Mouse (Mus musculus) layer of hippocampus, adult 11-12 months (tissue): ENCODE results near the gene Nfia.

ENCODE experiments used
- DNase-seq: peaks from one replicate; pipeline ENCODE4 v3.0.0; 2022; ENCODE audit warnings: low spot score

Nfia gene

DNA sequence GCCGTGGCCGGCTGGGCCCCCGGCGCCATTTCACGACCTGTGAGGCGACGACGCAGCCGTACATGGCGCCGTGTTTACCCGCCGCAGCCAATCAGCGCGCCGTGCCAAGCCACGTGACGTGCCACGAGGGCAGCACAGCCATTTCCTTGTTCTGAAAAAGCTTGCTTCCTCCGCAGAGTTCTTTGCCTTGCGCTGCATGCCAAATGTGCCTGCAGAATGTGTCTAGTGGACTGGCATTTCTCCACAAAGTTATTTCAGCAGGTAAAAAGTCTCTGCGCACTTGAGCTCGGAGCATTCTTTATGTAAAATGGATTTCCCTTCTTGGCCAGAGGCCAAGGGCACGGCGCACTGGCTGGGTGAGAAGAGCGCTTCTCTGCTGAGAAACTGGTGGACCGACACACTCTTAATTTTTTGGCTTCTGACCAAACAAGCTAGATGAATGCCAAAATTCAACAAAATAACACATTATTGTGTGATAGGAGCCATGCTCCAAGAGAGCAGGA, 96.5 kb downstream of the Nfia start:
- peak; percentile 96 for DNase-seq

- peak; percentile 17 for DNase-seq
Measured at GRCm38 (mm10) chr4:97869451-97869850, 96.9 kb downstream of the Nfia start.

DNA sequence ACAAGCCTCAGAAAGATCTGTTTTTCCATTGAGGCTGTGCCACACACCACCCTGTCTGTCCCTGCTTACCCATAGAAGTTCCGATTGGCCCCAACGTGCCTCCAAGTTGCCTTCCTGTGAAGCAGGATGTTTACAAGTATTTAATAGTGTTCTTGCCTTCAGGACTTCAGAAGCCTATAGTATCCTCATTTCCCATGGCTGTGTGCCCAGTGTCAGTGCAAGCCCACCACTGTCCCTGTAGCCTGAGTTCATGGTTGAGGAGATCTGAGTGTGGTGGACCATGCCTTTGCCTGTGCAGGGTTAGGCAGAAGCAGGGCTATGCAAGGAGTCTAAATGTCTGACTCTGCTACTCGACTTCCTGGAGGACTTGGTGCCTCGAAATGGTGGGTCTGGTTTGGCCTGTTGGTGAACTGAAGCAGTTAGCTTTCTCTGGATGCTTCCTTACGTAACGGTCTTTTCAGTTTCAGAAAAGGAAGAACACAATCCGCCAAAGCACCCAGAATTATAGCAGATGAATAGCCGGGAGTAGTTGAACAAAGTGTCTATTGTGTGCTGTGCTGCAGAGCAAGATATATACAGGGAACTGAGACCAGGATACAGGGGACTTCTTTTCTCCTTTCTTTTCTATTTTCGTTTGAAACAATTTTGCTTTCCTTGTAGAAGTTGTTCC, 99.4 kb downstream of the Nfia start:
- DNase-seq, result peak; percentile 27

DNA sequence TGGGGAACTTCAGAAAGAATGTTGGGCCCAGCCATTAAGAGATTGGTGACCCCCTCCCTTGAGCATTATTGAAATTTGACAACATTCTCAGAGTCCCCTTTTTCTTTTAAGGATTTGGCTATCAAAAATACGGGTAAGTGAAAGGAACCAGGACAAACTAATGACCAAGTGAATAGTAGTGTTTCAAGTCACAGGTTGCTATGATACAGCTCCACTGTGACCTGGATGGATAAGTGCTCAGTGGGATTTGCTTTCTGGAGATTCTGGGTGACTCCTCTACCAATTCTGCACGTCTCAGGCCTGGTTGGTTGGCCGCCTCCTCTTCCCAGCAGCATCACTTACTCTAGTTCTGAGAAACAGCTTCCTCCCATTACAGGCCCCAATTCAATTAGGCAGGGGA, 102.4 kb downstream of the Nfia start:
- peak; percentile 15 for DNase-seq

- DNase-seq, result peak; percentile 68
Measured at GRCm38 (mm10) chr4:97875901-97876300, 103.4 kb downstream of the Nfia start.

GRCm38 (mm10) chr4:97879696-97880095, 107.2 kb downstream of the Nfia start:
- DNase-seq, result no peak

DNA sequence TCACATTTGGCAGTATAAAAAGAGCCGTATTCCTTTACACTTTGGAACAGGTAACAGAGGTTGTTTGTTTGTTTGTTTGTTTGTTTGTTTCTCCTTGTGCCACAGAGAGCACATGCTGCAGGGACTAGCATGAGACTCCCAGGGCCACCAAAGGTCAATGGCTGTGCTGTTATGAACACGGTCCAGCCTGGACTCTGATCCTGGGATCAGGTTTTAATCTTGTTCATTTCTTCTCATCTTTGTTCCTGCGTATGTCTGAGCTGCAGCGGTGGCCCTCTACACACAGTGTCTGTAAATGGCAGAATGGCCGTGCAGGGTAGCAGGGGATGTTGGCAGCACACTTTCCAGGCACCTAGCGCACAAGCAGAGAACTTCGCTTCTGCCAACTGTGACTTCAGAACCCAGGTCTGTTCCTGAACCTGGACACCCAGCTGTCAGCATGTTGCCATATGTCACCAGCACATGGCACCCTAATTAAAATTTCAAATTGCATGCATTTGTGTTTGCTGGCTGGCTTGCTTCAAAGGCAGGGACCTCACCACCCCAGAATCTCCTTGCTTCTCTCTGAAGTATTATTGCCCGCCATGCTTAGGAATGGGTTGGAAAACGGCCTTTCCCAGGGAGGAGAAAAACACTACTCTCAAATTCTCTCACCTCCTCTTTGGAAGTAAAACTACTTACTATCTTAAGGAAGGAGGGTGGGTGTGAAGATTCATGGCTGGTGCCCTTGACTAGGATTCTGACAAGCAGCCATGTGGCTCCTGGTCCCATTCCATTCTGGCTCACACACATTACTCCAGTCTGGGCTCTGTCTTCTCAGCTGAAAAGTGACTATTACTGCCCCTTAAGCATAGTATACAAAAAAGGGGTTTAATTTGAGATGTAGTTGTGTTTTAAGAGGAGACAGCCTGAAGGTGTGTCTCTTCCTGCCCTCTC, 107.9 kb downstream of the Nfia start:
- DNase-seq, result peak; percentile 64

GRCm38 (mm10) chr4:97885574-97885973, 113.0 kb downstream of the Nfia start:
- DNase-seq, result no peak

DNA sequence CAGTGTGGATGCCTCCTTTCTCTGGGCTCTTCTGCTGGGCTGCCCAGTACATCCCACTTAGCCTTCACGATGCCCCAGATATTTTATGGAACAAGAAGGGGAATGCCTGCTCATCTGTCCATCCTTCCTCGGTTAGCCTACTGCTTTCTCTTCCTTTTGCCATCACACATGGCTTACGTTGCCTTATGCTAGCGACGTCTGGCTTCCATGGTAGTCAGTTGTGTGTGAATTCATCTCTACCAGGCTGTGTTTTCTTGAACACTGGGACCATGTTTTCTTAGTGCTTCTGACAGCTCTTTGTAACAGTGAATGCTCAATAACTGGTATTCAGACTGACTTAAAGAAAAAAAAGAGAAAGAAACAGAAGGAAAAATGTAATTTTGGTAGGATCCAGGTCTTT, 113.7 kb downstream of the Nfia start:
- no peak for DNase-seq

DNA sequence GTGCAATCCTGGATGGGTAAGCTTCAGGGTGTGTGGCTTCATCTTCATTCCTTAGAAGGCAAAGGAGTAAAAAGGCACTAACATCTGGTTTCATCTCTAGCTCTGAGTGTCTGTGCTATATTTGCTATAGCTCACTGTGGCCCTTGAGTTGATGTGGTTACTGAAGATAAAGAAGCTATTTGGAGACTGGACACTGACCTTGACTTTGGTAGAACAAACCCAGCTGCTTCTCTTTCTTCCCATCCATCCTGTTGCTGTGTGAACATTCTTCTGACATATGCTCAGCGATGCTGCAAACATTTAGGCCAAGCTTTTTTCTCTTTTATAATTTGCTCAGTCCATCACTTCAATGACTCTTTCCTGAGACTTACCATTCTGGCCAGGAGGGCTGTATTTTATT, 114.7 kb downstream of the Nfia start:
- no peak for DNase-seq

DNA sequence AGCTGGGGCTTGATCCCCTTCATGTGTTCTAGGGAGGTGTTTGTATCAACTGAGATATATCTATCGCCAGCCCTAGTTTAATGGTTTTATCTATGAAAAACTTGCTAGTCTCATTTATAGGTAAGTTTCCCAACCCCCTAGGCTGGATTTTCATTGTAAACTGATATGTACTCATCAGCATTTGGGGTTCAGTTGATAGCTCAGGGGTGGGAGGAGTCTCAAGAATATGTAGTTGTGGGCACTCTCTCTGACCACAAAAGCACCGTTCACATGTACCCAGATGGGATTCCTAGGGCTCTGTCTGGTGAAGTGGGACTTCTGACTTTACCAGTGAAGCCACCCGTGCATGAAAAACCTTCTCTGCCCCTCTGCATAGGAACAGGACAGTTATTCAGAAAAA, 118.5 kb downstream of the Nfia start:
- no peak for DNase-seq

- no peak for DNase-seq
Measured at GRCm38 (mm10) chr4:97891611-97892010, 119.1 kb downstream of the Nfia start.

- DNase-seq, result no peak
Measured at GRCm38 (mm10) chr4:97893915-97894884, 121.7 kb downstream of the Nfia start.

DNA sequence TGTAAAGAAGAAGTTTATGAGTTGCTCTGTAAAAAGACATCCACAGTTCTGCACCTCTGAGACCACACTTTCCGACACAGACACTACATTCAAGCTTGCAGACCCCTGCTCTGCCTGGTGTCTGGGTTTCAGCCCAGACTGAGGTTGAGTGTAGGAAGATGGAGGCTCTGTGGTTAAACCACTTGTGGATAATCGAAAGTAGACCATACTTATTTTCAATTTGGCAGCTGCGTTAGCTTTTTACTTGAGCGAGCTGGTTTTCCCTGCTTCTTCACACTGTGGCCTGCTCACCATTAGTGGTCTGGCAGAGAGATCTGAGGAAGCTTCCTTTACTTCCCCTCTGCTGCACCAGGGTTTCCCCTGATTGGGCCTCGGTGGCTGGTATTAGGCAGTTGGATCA, 123.4 kb downstream of the Nfia start:
- DNase-seq, result no peak

DNA sequence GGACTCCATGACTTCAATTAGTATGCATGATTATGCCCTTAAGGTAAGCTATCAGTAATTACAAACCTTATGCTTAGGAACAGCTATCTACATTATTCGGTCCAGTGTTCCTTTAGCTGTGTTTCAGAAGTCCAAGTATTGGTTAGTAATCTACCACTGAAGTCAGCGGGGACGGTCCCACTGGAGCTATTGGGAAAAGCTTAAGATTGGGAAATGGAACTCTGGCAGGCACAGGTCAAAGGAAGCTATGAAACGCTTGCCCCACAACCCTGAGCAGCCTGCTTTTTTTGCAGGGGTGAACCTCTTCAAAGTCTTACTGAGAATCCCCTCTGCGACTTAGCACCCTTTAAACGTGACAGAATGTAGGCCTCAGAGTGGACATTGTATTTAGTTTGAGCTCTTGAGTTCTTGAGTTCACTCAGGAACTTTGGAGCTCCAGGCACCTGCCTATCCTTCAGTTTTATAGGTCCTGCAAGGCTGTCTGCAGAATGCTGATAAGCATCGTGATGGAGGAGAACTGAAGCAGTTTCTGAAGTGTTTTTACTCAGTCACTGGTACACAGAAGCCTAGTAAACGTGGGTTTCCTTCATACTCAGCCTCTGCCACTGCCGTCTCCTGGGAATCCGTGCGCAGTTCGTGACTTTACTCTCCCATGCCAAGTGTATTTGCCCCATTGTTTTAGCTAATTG, 127.9 kb downstream of the Nfia start:
- no peak for DNase-seq

DNA sequence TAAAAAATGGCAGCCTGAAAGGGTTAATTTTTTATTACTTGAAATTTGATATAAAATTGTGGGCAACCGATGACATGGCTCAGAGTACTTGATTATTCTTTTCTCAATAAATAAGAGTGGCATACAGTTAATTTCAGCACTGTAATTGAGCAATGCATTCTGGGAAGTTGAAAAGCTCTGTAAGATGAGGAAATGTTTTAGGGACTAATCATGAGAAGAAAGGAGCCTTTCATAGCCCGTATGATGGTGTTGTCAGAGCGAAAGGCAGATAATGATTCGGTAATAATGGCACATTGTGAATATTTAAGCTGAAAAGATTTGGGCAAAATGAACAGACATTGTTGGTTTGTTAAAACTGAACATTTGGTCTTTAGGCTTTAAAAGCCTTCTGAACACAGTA, 133.3 kb downstream of the Nfia start:
- DNase-seq, result no peak

DNA sequence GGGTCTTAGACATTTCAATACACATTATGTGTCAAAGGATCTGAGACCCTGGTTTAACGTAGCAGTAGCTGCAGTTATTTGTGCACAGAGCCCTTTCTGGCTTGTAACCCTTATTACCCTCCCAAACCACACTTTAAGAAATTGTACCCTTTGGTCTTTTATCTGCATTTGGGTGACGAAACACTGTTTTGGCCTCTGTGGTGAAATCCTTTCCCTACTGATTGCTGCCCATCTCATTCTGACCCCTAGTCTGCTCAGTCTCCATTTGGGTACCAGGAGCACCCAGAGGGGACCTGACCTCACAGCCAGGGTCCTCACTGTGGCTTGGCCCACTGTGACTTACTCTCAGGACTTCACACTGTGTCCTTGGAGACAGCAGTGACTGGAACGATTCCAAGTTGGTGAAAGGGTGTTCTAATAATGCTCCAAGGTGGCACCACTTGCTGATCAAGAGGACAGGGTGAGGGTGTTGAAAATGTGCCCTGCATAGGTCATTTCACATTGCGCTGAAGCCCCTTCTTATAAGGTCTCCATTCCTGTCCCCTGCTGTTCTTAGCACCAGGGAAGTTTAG, 136.1 kb downstream of the Nfia start:
- DNase-seq, result no peak

DNA sequence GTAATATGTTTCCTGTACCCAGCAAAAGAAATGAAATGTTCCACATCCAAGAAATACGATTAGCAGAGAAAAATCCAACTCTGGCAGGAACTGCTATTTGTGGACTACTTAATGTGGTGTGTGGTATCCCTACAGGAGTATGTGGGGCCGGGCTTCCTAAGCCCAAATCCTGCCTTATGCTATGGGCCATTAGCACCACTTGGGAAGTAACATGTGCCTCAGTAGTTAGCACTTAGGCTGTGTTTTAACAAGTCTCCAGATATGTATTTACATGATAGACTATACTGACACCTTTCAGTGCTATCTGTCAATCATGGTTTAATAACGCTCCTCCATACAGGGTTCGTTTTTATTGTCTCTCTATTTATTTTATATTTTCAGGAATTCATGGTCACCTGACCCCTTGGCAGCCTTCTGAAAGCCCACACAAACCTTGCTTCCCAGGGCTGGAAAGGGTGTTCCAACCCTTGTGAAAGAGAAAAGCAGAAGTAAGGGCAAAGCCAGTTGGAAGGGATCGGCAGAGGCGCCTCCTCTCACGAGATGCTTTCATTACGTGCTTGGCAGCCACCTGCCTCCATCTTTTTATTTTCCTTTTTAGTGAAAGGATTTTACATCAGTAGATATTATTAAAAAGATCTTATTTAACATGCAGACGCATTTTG, 137.7 kb downstream of the Nfia start:
- no peak for DNase-seq

GRCm38 (mm10) chr4:97910777-97911580, 138.4 kb downstream of the Nfia start:
- DNase-seq, result peak; percentile 84

DNA sequence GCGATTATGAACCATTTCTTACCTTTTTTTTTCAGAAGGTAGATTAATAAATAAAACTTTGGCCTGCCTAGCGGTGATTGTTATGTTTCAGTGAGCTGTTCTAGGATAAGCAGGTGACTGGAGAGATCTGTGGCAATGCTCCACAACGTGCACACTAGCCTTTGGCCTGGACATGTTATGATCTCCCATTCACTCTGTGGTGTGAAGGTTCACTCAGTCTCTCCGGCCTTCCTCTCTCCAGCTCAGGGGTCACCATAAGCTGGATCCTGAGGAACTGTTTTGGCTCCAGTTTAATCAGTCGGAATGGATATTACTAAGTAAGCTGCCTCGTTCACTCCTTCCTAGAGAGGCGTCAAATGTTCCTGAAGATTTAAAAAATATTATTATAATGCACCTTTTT, 139.2 kb downstream of the Nfia start:
- no peak for DNase-seq
